Mouse (Mus musculus) midbrain, embryonic 13.5 days (tissue): ENCODE data around the gene Gjd2. TPM values are rescaled to one million over a fixed set of nuclear protein-coding genes. Genes with fewer than 3 reads are reported as not detected.
A peak's percentile ranks its signal among the peaks of the same experiment; 100 is the strongest.

Source experiments
- ATAC-seq: fragments of 200-750 bp; cut with Nextera tagmentation; 2 replicates; pipeline ENCODE4 v1.8.0; 2017; ENCODE audit warnings: mild to moderate bottlenecking, moderate TSS enrichment, moderate library complexity
- H3K27ac ChIP-seq: fragments of 300-500 bp; sonication (generic); 2 replicates; pipeline ENCODE4 v1.5.1; 2015; ENCODE audit warnings: inconsistent platforms, mild to moderate bottlenecking, moderate library complexity
- H3K27me3 ChIP-seq: fragments of 300-500 bp; sonication (generic); 2 replicates; pipeline ENCODE4 v1.6.1; 2015; ENCODE audit warnings: mild to moderate bottlenecking, inconsistent platforms
- H3K36me3 ChIP-seq: fragments of 300-500 bp; sonication (generic); 2 replicates; pipeline ENCODE4 v1.6.1; 2015; ENCODE audit warnings: mild to moderate bottlenecking, inconsistent platforms
- H3K4me1 ChIP-seq: fragments of 300-500 bp; sonication (generic); replicated peaks from 2 replicates; pipeline ENCODE4 v1.6.1; 2015; ENCODE audit warnings: inconsistent platforms
- H3K4me2 ChIP-seq: fragments of 300-500 bp; sonication (generic); replicated peaks from 2 replicates; pipeline ENCODE4 v1.6.1; 2015; ENCODE audit warnings: moderate library complexity, mild to moderate bottlenecking, inconsistent platforms
- H3K4me3 ChIP-seq: fragments of 300-500 bp; sonication (generic); replicated peaks from 2 replicates; pipeline ENCODE4 v1.5.1; 2015; ENCODE audit warnings: mild to moderate bottlenecking, inconsistent platforms
- H3K9ac ChIP-seq: fragments of 300-500 bp; sonication (generic); replicated peaks from 2 replicates; pipeline ENCODE4 v1.6.1; 2015; ENCODE audit warnings: mild to moderate bottlenecking, inconsistent platforms
- H3K9me3 ChIP-seq: fragments of 300-500 bp; sonication (generic); 2 replicates; pipeline ENCODE4 v1.6.1; 2016; ENCODE audit warnings: mild to moderate bottlenecking, inconsistent platforms
- WGBS: fragments of 180-500 bp; shearing (Covaris S2); methylation state at CpG from one replicate; pipeline ENCODE4 v1.1.7; 2015; 5-methylcytosine and 5-hydroxymethylcytosine counted together
- polyA plus RNA-seq: library from polyadenylated mRNA; unstranded; fragments of >200 nt; fragmentation: Nextera tagmentation; extraction: Ambion mirVana; gene quantifications from 2 replicates; pipeline ENCODE4 v1.2.1, GENCODE M21; 2015

Gjd2 gene
- polyA plus RNA-seq, 1 experiment from 2014 or later: 6.4 TPM

DNA sequence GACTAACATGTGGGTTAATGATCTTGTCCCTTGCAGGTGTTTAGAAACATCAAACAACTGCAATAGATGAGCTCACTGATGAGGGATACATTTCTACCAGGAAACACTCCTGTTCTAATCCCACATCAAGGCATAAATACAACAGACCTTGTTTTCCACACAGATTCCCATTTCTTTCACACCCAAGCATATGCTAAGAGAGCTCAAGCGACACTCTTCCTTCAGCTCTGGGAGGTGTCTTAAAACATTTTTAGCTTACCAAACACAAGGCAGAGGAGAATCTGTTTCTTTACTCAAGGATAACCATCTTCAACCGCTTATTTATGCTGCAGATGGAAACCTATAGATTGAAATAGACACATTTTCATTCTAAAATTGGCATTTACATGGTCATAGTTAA is 5.1 kb downstream of the Gjd2 start:
- H3K4me2 ChIP-seq: no peak overlapping the region
- H3K9ac ChIP-seq: no peak overlapping the region
- peaks cover 4% of the 10 kb centered on the region; the same call in 1 of the 2 replicates for H3K4me1 ChIP-seq
- H3K27me3 ChIP-seq: peaks cover 4% of the 10 kb centered on the region; the same call in 1 of the 2 replicates
- no peak overlapping the region for H3K27ac ChIP-seq
- no peak for ATAC-seq
- H3K9me3 ChIP-seq: 0 out of 2 replicates have a peak, but pooled peaks cover 2% of the 10 kb centered on the region
- WGBS: 79% methylated on average over 2 of the region's 2 CpGs
- H3K4me3 ChIP-seq: no peak overlapping the region
- H3K36me3 ChIP-seq: no peaks in the 10 kb centered on the region

DNA sequence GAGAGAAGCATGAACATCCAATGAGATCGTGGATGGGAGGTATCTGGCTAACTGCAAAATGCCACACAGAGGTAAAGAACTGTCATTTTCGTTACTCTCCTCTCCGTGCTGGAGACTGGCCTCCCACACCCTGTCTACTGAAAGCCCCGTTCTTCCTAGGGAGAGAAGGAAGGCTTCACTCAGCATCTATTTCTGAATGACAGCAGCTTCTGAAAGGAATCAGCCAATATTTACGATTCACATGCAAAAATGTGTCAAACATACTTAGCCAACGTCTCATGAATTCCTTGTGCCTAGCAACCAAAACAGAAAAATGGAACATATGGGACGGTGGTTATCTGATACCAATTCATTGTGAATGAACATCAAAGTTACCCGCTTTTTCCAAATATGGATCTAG is 15.9 kb downstream of the Gjd2 start:
- H3K4me3 ChIP-seq: no peak overlapping the region
- 0 out of 2 replicates have a peak, but pooled peaks cover 7% of the 10 kb centered on the region for H3K4me1 ChIP-seq
- no peak overlapping the region for H3K4me2 ChIP-seq
- H3K27ac ChIP-seq: no peak overlapping the region
- H3K36me3 ChIP-seq: no peaks in the 10 kb centered on the region
- 68% methylated on average over 8 of the region's 8 CpGs for WGBS
- no peak overlapping the region for H3K9ac ChIP-seq
- no peaks in the 10 kb centered on the region for H3K9me3 ChIP-seq
- no peak for ATAC-seq
- no peaks in the 10 kb centered on the region for H3K27me3 ChIP-seq

DNA sequence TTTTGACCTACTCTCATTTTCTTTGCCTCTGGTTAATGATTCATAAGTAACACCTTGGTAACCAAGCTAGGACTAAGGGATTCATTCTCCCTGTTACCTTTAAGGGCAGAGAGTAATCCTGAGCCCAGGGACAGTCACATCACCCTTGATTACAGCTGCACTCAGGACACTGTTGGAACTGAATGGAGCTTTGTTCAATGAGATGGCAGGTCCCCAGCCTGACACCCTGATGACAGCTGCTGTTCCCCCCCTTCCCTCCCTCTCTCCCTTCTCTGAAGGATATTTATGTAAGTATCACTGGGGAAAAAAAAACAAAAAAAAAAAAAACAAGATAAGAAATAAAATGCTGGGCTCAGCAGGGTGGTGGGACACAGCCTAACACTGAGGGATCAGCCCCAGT is 16.5 kb downstream of the Gjd2 start:
- no peaks in the 10 kb centered on the region for H3K9me3 ChIP-seq
- no peak overlapping the region for H3K9ac ChIP-seq
- no peaks in the 10 kb centered on the region for H3K36me3 ChIP-seq
- 0 out of 2 replicates have a peak, but pooled peaks cover 7% of the 10 kb centered on the region for H3K4me1 ChIP-seq
- no peak overlapping the region for H3K4me3 ChIP-seq
- H3K27ac ChIP-seq: no peak overlapping the region
- no peak for ATAC-seq
- no peak overlapping the region for H3K4me2 ChIP-seq
- H3K27me3 ChIP-seq: no peaks in the 10 kb centered on the region

DNA sequence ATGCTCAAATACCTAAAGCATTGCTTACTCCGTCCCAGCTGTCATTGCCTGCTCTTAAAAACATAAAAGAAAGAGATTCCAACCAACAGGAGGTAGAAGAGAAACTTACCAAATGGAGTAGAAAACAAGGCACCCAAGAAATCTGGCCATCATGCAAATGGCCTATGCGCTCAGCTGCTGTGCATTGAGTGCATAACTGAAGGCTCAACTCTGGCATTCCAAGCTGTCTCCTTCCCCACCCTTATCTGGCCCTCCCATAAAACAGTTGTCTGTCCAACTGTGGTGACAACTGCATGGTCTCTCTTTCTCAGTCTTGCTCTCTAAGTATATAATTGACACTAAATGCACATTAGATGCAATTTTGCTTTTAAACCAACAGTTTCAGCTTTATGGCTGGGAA is 28.5 kb downstream of the Gjd2 start:
- ATAC-seq: no peak
- no peaks in the 10 kb centered on the region for H3K27me3 ChIP-seq
- WGBS: 88% methylated on average over 2 of the region's 2 CpGs
- H3K4me1 ChIP-seq: peaks cover 5% of the 10 kb centered on the region
- no peak overlapping the region for H3K27ac ChIP-seq
- H3K36me3 ChIP-seq: no peaks in the 10 kb centered on the region
- H3K9ac ChIP-seq: no peak overlapping the region
- no peak overlapping the region for H3K4me3 ChIP-seq
- H3K4me2 ChIP-seq: no peak overlapping the region
- no peaks in the 10 kb centered on the region for H3K9me3 ChIP-seq

DNA sequence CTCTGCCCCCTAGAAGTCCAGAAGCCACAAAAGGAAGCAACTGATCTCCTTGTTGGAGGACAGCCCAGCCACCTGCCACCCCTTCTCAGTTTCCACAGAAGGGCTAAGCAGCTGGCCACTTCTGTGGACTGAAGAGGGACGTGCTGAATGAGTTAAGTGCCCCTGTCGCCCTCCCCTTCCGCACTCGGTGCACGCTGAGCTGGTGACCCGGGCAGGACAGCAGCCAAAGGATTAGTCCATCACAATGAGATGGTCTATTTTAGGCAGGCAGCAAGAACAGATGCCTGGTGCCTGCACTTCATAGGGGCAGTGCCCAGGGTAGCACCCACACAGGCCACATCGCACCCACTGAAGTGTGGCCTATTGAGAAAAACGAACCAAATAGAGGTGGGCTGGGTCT is 32.8 kb downstream of the Gjd2 start:
- Histone ChIP-seq H3K27me3 (no peaks in the 10 kb centered on the region), H3K4me3 (no peak overlapping the region), H3K4me1 (peaks cover 5% of the 10 kb centered on the region), H3K9ac (no peak overlapping the region), H3K27ac (no peak overlapping the region), H3K9me3 (no peaks in the 10 kb centered on the region), H3K36me3 (no peaks in the 10 kb centered on the region), H3K4me2 (no peak overlapping the region)
- WGBS: 25% methylated on average over 8 of the region's 8 CpGs
- peak; percentile 89 for ATAC-seq

DNA sequence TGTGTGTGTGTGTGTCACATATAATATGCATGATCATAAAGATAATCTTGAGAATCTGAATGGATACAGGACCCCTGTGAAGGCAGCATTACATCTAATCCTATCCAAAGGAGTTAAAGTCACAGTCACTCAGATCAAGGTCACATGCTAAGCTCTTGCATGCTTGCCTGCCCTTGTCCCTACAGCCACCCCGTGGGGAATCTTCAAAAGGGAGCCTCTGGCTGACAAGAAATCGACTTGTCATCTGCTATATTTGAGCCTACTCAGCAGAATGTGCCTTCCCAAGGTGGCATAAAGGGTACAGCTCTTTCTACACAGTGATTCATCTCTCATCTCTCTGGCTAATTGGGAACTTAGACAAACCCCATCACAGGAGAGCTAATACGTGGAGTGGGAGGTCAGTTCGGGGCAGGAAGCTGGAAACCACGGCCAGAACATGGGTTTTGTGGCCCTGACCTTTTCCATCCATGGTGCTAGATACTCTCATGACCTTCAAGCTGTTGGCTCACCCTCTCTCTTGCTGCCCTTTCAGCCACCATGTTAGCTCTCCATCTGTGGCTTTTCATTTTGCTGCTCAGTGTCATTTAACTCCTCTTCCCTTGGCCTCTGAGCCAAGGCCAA is 35.2 kb downstream of the Gjd2 start:
- Histone ChIP-seq H3K4me2 (no peak overlapping the region), H3K27me3 (no peaks in the 10 kb centered on the region), H3K36me3 (no peaks in the 10 kb centered on the region), H3K4me1 (peaks cover 9% of the 10 kb centered on the region), H3K9ac (no peak overlapping the region), H3K4me3 (no peak overlapping the region), H3K27ac (no peak overlapping the region), H3K9me3 (no peaks in the 10 kb centered on the region)
- ATAC-seq: 0 out of 2 replicates have a peak, but pooled peaks have one; percentile 15
- 50% methylated on average over 5 of the region's 5 CpGs for WGBS

DNA sequence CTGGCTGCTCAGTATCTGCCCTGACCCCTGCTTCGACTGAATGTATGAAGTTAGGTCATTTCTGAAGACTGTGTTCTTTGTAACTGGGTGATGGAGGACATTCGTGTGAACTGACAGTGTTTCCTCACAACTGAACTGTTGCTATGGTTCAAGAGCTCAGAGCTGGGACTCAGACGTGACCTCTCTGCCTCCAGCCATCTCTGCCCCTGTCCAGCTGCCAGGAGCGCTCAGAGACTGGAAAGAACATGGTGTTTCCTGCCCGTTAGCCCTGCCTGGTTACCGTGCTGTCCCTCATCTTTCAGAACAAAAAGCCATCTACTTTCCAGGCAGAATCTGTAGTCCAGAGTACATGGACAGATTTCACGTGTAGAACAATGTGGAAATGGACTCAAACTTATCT is 39.5 kb downstream of the Gjd2 start:
- H3K9ac ChIP-seq: no peak overlapping the region
- H3K9me3 ChIP-seq: no peaks in the 10 kb centered on the region
- no peaks in the 10 kb centered on the region for H3K27me3 ChIP-seq
- H3K4me3 ChIP-seq: no peak overlapping the region
- no peak overlapping the region for H3K4me2 ChIP-seq
- no peak for ATAC-seq
- peaks cover 7% of the 10 kb centered on the region; the same call in 1 of the 2 replicates for H3K4me1 ChIP-seq
- H3K36me3 ChIP-seq: no peaks in the 10 kb centered on the region
- no peak overlapping the region for H3K27ac ChIP-seq
- WGBS: 74% methylated on average over 7 of the region's 7 CpGs

DNA sequence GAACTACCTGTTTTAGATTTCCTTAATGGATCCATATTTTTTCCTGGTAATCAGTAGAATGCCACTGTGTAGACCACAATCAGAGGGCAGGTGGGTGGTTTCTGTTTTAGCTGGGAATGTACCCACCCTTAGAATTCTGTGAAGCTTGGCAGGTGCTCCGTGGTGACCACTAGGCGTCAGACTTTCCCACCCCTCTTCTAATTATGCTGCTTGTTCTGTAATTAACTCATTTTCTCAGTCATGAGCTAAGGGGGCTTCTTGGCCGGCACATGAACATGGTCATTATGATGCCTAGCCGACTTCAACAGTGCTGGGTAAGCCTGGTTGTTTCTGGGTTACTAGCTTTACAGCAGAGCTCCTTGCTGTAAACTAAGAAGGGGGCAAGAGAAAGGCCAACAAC is 47.0 kb downstream of the Gjd2 start:
- ATAC-seq: no peak
- Histone ChIP-seq H3K9me3 (no peaks in the 10 kb centered on the region), H3K36me3 (no peaks in the 10 kb centered on the region), H3K27me3 (no peaks in the 10 kb centered on the region), H3K4me2 (no peak overlapping the region), H3K4me3 (no peak overlapping the region), H3K9ac (no peak overlapping the region), H3K27ac (no peak overlapping the region), H3K4me1 (no peaks in the 10 kb centered on the region)
- 41% methylated on average over 4 of the region's 4 CpGs for WGBS

Other genes with a start within 250 kb of the Gjd2 start
- 188 and 212 TPM in 2 replicates for gene Scg5, start 184.5 kb downstream of the Gjd2 start, polyA plus RNA-seq
- 23.4 and 24.5 TPM in 2 replicates for gene Arhgap11a, start 165.0 kb downstream of the Gjd2 start, polyA plus RNA-seq
- 1.0 and 4.1 TPM in 2 replicates for gene Actc1, start 39.9 kb upstream of the Gjd2 start, polyA plus RNA-seq
- 46.0 and 52.3 TPM in 2 replicates for gene Aqr, start 173.4 kb upstream of the Gjd2 start, polyA plus RNA-seq
- 3.8 and 4.7 TPM in 2 replicates for gene Zfp770, start 187.8 kb upstream of the Gjd2 start, polyA plus RNA-seq